Mouse (Mus musculus) stomach, postnatal 0 days (tissue): ENCODE measurements around the gene Zfp697. TPM values are rescaled to one million over a fixed set of nuclear protein-coding genes. Genes with fewer than 3 reads are reported as not detected.
"Not testable (repeated sequence)": the region's sequence is repeated elsewhere in the genome, so short reads cannot be mapped to it uniquely, and the experiment has no call there.

Source experiments
- ATAC-seq: fragments of 200-750 bp; cut with Nextera tagmentation; 2 replicates; pipeline ENCODE4 v1.8.0; 2017; ENCODE audit not compliant: low FRiP score, low TSS enrichment
- DNase-seq: peaks from one replicate; pipeline ENCODE4 v3.0.0-alpha.2; 2016; ENCODE audit warnings: low spot score
- H3K27ac ChIP-seq: fragments of 300-500 bp; sonication (generic); replicated peaks from 2 replicates; pipeline ENCODE4 v1.5.1; 2014; ENCODE audit warnings: mild to moderate bottlenecking, control low read depth
- H3K27me3 ChIP-seq: fragments of 300-500 bp; sonication (generic); 2 replicates; pipeline ENCODE4 v1.6.1; 2014; ENCODE audit warnings: low read length; ENCODE audit not compliant: control insufficient read depth, insufficient read depth
- H3K36me3 ChIP-seq: fragments of 300-500 bp; sonication (generic); 2 replicates; pipeline ENCODE4 v1.6.1; 2014; ENCODE audit warnings: low read length, mixed read lengths; ENCODE audit not compliant: control insufficient read depth, insufficient read depth
- H3K4me1 ChIP-seq: fragments of 300-500 bp; sonication (generic); replicated peaks from 2 replicates; pipeline ENCODE4 v1.6.1; 2014; ENCODE audit warnings: antibody characterized with exemption; ENCODE audit not compliant: control insufficient read depth, insufficient read depth
- H3K4me2 ChIP-seq: fragments of 300-500 bp; sonication (generic); replicated peaks from 2 replicates; pipeline ENCODE4 v1.6.1; 2014; ENCODE audit warnings: low read depth, mild to moderate bottlenecking, control low read depth, moderate library complexity
- H3K4me3 ChIP-seq: fragments of 300-500 bp; sonication (generic); 2 replicates; pipeline ENCODE4 v1.5.1; 2014; ENCODE audit warnings: low read depth, low read length, control low read depth
- H3K9ac ChIP-seq: fragments of 300-500 bp; sonication (generic); 2 replicates; pipeline ENCODE4 v1.6.1; 2014; ENCODE audit warnings: mild to moderate bottlenecking, low read length, control low read depth, mixed read lengths
- H3K9me3 ChIP-seq: fragments of 300-500 bp; sonication (generic); 2 replicates; pipeline ENCODE4 v1.6.1; 2016; ENCODE audit warnings: low read length; ENCODE audit not compliant: control insufficient read depth
- CTCF ChIP-seq: IDR thresholded peaks from 2 replicates; pipeline ENCODE4 v1.5.1; 2016; ENCODE audit warnings: antibody characterized with exemption, low read depth, mild to moderate bottlenecking, moderate library complexity
- EP300 ChIP-seq: optimal IDR thresholded peaks from 2 replicates; pipeline ENCODE3; 2016; ENCODE audit warnings: antibody characterized with exemption
- WGBS: fragments of 180-500 bp; shearing (Covaris S2); extraction: QIAGEN DNeasy Blood & Tissue Kit; methylation state at CpG from one replicate; pipeline ENCODE4 v1.1.7; 2014; 5-methylcytosine and 5-hydroxymethylcytosine counted together
- polyA plus RNA-seq: library from polyadenylated mRNA; unstranded; fragments of >200 nt; fragmentation: Nextera tagmentation; extraction: Ambion mirVana; gene quantifications from 2 replicates; pipeline ENCODE4 v1.2.1, GENCODE M21; 2015

Zfp697 gene
- polyA plus RNA-seq, 1 experiment from 2014 or later, result 2.1 TPM

DNA sequence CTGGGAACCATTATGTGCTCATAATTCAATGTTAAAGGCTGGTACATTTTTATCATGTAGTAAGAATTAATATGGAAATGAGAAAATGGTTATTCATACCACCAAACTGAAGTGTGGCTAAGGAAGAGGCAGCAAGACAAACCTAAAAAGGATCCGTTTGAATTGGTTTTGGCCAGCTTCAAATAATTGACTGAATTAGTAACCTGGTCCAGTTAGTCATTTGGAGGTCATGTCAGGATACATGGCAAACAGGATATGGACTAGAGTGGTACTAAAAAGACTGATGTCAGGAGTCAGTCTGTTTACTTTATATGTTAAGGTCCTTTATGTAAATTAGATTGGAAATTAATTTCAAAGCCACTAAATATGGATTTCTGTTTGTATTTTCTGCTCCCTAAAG lies 300.1 kb downstream of the Zfp697 start:
- Histone ChIP-seq H3K27me3 (no peaks in the 10 kb centered on the region), H3K9ac (no peak overlapping the region), H3K4me2 (no peak overlapping the region), H3K36me3 (no peaks in the 10 kb centered on the region), H3K27ac (no peak overlapping the region), H3K4me1 (no peaks in the 10 kb centered on the region), H3K9me3 (no peaks in the 10 kb centered on the region), H3K4me3 (no peak overlapping the region)
- WGBS, result 73% methylated on average over 1 of the region's 1 CpGs
- no peak for DNase-seq
- no peak for ATAC-seq
- TF ChIP-seq EP300 (no peak), CTCF (no peak)

- ATAC-seq (no peak), DNase-seq (no peak)
- no peaks in the 10 kb centered on the region for H3K36me3 ChIP-seq
- H3K4me2 ChIP-seq, result no peak overlapping the region
- no peaks in the 10 kb centered on the region for H3K4me1 ChIP-seq
- no peak overlapping the region for H3K4me3 ChIP-seq
- H3K9me3 ChIP-seq, result no peaks in the 10 kb centered on the region
- H3K9ac ChIP-seq, result no peak overlapping the region
- no peak overlapping the region for H3K27ac ChIP-seq
- TF ChIP-seq CTCF, result no peak
- no peak for TF ChIP-seq EP300
- no peaks in the 10 kb centered on the region for H3K27me3 ChIP-seq
These were observed 338.5 kb downstream of the Zfp697 start for GRCm38 (mm10) chr3:98720740-98721139.

DNA sequence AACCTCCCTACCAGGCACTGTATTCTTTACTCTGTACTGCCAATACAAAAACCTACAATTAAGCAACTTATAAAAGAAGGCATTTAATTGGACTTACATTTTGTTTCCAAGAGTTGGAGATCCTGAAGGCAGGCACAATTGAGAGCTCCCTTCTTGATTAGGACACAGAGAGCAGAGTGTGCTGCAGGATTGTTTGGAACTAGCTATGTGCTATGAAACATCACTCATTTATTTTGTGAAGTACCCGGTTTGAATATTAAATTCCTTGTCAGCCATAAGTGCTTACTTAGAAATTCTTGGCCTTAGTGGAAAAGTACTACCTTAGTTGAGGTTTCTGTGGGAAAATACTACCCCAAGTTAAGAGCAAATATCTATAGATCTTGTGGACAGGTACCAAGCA lies 342.1 kb downstream of the Zfp697 start, which contains the start of gene Hsd3b2:
Hsd3b2 (minus strand) TSS at position 168 of the 400 bp plus-strand sequence.
- Histone ChIP-seq H3K9me3 (no peaks in the 10 kb centered on the region), H3K4me1 (no peaks in the 10 kb centered on the region), H3K27ac (no peak within 1 kb of the TSS), H3K4me2 (no peak within 1 kb of the TSS), H3K9ac (no peak within 1 kb of the TSS), H3K27me3 (no peaks in the 10 kb centered on the region), H3K4me3 (no peak within 1 kb of the TSS), H3K36me3 (no peaks in the 10 kb centered on the region)
- no peak for TF ChIP-seq CTCF
- ATAC-seq (no peak), DNase-seq (no peak)
- 74% methylated on average over 1 of the region's 1 CpGs for WGBS

DNA sequence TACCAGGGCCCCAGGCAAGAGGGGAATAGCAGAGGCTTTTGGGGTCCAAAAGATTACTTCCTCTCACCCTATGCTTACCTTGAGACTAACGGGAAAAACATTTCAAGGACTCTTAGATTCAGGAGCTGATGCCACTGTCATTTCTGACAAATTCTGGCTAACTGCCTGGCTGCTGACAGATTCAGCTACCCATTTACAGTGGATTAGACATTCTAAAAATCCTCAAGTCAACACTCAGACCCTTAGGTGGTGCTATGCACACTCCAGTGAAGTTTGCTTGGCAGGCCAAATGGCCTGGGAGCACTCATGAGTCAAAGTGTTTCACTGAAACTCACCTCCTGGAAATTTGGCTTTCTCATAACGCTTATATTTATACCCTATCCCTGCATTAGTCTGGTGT lies 344.0 kb downstream of the Zfp697 start:
- H3K4me1 ChIP-seq, result no peaks in the 10 kb centered on the region
- 76% methylated on average over 2 of the region's 2 CpGs for WGBS
- no peaks in the 10 kb centered on the region for H3K36me3 ChIP-seq
- no peak overlapping the region for H3K4me2 ChIP-seq
- no peak overlapping the region for H3K9ac ChIP-seq
- TF ChIP-seq CTCF, result no peak
- no peak for TF ChIP-seq EP300
- ATAC-seq, result no peak
- no peaks in the 10 kb centered on the region for H3K9me3 ChIP-seq
- no peak overlapping the region for H3K4me3 ChIP-seq
- no peaks in the 10 kb centered on the region for H3K27me3 ChIP-seq
- H3K27ac ChIP-seq, result no peak overlapping the region
- DNase-seq, result no peak

GRCm38 (mm10) chr3:98733724-98734123 lies 351.5 kb downstream of the Zfp697 start:
- Histone ChIP-seq H3K9ac (no peak overlapping the region), H3K27me3 (no peaks in the 10 kb centered on the region), H3K4me3 (no peak overlapping the region), H3K4me2 (no peak overlapping the region), H3K4me1 (no peaks in the 10 kb centered on the region), H3K27ac (no peak overlapping the region), H3K9me3 (no peaks in the 10 kb centered on the region), H3K36me3 (no peaks in the 10 kb centered on the region)
- DNase-seq (no peak), ATAC-seq (no peak)
- no peak for TF ChIP-seq EP300
- TF ChIP-seq CTCF, result no peak
- 77% methylated on average over 2 of the region's 2 CpGs for WGBS

- WGBS, result 67% methylated on average over 4 of the region's 4 CpGs
- ATAC-seq (no peak), DNase-seq (no peak)
- Histone ChIP-seq H3K9me3 (no peaks in the 10 kb centered on the region), H3K4me1 (no peaks in the 10 kb centered on the region), H3K36me3 (no peaks in the 10 kb centered on the region), H3K27me3 (no peaks in the 10 kb centered on the region), H3K27ac (no peak overlapping the region), H3K4me2 (no peak overlapping the region), H3K4me3 (no peak overlapping the region), H3K9ac (no peak overlapping the region)
- TF ChIP-seq CTCF (no peak), EP300 (no peak)
These were observed 352.1 kb downstream of the Zfp697 start for GRCm38 (mm10) chr3:98734340-98734739.

GRCm38 (mm10) chr3:98741043-98741442 lies 358.8 kb downstream of the Zfp697 start:
- not testable (repeated sequence) for H3K9ac ChIP-seq, DNase-seq, H3K4me1 ChIP-seq, H3K27me3 ChIP-seq, ATAC-seq, H3K27ac ChIP-seq, H3K36me3 ChIP-seq, H3K4me2 ChIP-seq, H3K9me3 ChIP-seq, H3K4me3 ChIP-seq
- 64% methylated on average over 1 of the region's 1 CpGs for WGBS
